In the genomic region with DNA sequence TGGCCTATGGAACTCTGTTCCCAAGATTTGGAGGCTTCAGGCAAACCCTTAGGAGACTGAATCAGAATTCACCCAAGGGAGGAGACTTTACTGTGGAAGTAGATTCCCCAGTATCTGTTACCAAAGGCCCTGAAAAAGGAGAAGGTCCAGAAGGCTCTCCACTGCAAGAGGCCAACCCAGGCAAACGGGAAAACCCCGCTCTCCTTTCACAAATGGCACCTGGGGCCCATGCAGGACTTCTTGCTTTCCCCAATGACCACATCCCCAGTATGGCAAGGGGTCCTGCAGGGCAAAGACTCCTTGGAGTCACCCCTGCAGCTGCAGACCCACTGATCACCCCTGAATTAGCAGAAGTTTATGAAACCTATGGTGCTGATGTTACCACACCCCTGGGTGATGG, we compare ENCODE assay signal across 24 mouse cellular contexts. TPM values are rescaled to one million over a fixed set of nuclear protein-coding genes. Genes with fewer than 3 reads are reported as not detected.
"Had no signal": no experiment of that assay in that cellular context is flagged by ENCODE, and none has a peak within 500 bp of the region (broad histone marks: within the 10 kb centered on the region; RNA-seq: fewer than 3 reads in every experiment).

No protein-coding gene starts in this region.

- H3K4me2 ChIP-seq: neural tube, embryonic 13.5 days; neural tube, embryonic 15.5 days; stomach, embryonic 15.5 days had no signal

- H3K9ac ChIP-seq: neural tube, embryonic 13.5 days; neural tube, embryonic 15.5 days; stomach, embryonic 15.5 days had no signal

- H3K27me3 ChIP-seq: neural tube, embryonic 13.5 days; neural tube, embryonic 15.5 days; stomach, embryonic 15.5 days had no signal

- H3K9me3 ChIP-seq: neural tube, embryonic 13.5 days; neural tube, embryonic 15.5 days; stomach, embryonic 15.5 days had no signal

- H3K36me3 ChIP-seq: neural tube, embryonic 13.5 days; neural tube, embryonic 15.5 days; stomach, embryonic 15.5 days had no signal

- DNase-seq: retina, postnatal 1 day; right cerebral cortex, adult 18-20 months; right cerebral cortex, postnatal 14 days; right cerebral cortex, postnatal 25 days; right cerebral cortex, postnatal 4 days; spleen, adult 18-20 months; thymus, adult 18-20 months; thymus, adult 2 months; thymus, postnatal 14 days; thymus, postnatal 25 days; thymus, postnatal 36 days; thymus, postnatal 4 days had no signal

- H3K4me3 ChIP-seq: neural tube, embryonic 13.5 days; neural tube, embryonic 15.5 days; stomach, embryonic 15.5 days had no signal

- H3K27ac ChIP-seq: neural tube, embryonic 13.5 days; neural tube, embryonic 15.5 days; stomach, embryonic 15.5 days; stomach, postnatal 0 days had no signal

- H3K4me1 ChIP-seq: neural tube, embryonic 13.5 days; neural tube, embryonic 15.5 days; stomach, embryonic 15.5 days had no signal

RNA-seq across cellular contexts. Expression of a gene that starts 11.7 kb away (rescaled TPM):
- total RNA-seq: neutrophil, adult 5-6 weeks had no signal
- polyA plus RNA-seq: neural tube, embryonic 13.5 days; neural tube, embryonic 14.5 days; neural tube, embryonic 15.5 days; small intestine, adult 2 months; spleen, adult 2 months; stomach, embryonic 14.5 days; stomach, embryonic 15.5 days; stomach, embryonic 16.5 days; stomach, postnatal 0 days; urinary bladder, adult 2 months had no signal

RNA-seq across cellular contexts. Expression of a gene that starts 20.3 kb away (rescaled TPM):
- total RNA-seq: neutrophil, adult 5-6 weeks had no signal
- polyA plus RNA-seq: neural tube, embryonic 13.5 days; neural tube, embryonic 14.5 days; neural tube, embryonic 15.5 days; spleen, adult 2 months; stomach, embryonic 14.5 days; stomach, embryonic 15.5 days; stomach, embryonic 16.5 days; stomach, postnatal 0 days; testis, adult 2 months; thymus, adult 2 months; urinary bladder, adult 2 months had no signal
